Mouse (Mus musculus) cortical plate, adult 2 months (tissue): ENCODE results near the gene Kcne3. TPM values are rescaled to one million over a fixed set of nuclear protein-coding genes. Genes with fewer than 3 reads are reported as not detected.

Experiments used
- H3K27ac ChIP-seq: fragments of 200-500 bp; 2 replicates; pipeline ENCODE4 v1.5.1; 2012; ENCODE audit warnings: low read length, control low read depth, inconsistent platforms; ENCODE audit not compliant: insufficient read depth
- H3K4me1 ChIP-seq: fragments of 200-500 bp; 2 replicates; pipeline ENCODE4 v1.6.1; 2011; ENCODE audit warnings: low read length; ENCODE audit not compliant: control insufficient read depth, insufficient read depth
- H3K4me3 ChIP-seq: fragments of 200-500 bp; 2 replicates; pipeline ENCODE4 v1.5.1; 2011; ENCODE audit warnings: mild to moderate bottlenecking, low read length, control low read depth; ENCODE audit not compliant: insufficient read depth
- CTCF ChIP-seq: fragments of 200-500 bp; IDR thresholded peaks from 2 replicates; pipeline ENCODE4 v1.5.1; 2011; ENCODE audit warnings: mild to moderate bottlenecking, control low read depth, low read length; ENCODE audit not compliant: insufficient read depth; ENCODE audit errors: extremely low read depth
- POLR2A ChIP-seq: fragments of 200-500 bp; IDR thresholded peaks from 2 replicates; pipeline ENCODE4 v1.6.1; 2011; ENCODE audit warnings: mild to moderate bottlenecking, low read length, control low read depth; ENCODE audit not compliant: insufficient read depth; ENCODE audit errors: extremely low read depth
- polyA plus RNA-seq: library from polyadenylated mRNA; depleted of rRNA; stranded (reverse); fragments of >200 nt; gene quantifications from 2 replicates; pipeline ENCODE4 v1.2.3, GENCODE M21; 2012

Gene Kcne3
- polyA plus RNA-seq, 1 experiment, result 0.44 TPM

DNA sequence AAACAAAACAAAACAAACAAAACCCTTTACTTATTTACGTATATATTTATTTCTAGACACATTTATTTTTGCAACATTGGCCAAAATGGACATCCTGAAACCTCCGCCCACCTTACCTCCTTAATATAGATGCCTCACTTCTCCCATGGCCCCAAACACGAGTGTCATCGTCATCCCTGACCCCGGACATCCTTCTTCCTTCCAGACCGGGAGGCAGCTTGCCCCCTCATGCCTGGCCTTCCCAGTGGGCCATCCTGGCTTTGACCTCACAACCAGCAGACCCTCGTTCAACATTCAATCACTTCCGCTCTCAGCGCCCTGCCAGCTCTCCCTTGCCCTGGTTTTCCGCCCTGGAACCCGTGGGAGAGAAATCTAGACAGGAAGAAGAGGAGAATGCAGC lies 25.7 kb upstream of the Kcne3 start:
- Histone ChIP-seq H3K4me3 (no peak overlapping the region), H3K27ac (no peak overlapping the region)
- TF ChIP-seq POLR2A, result no peak
- TF ChIP-seq CTCF, result no peak

DNA sequence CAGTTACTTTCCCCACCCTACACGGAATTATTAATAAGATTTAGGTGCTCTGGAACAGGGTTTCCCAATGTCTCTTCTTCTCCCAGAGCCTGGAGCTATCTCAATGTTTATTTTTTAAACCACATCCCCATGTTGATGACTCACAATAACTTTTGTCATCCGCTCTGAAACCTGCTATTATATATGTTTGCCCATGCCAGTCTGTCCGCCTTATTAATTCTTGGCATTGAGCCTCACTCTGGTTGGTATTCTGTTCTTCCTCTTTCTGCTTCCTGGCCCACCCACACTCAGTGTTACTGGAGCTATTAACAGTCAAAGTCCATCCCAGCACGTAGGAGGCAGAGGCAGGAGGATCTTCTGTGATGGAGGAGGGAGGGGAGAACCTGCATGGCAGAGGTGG lies 18.6 kb upstream of the Kcne3 start:
- Histone ChIP-seq H3K4me1 (peaks cover 3% of the 10 kb centered on the region; the same call in 1 of the 2 replicates), H3K4me3 (no peak overlapping the region), H3K27ac (no peak overlapping the region)
- TF ChIP-seq CTCF (no peak), POLR2A (no peak)

More for the DNA sequence above, 25.7 kb upstream of the Kcne3 start:
- H3K4me1 ChIP-seq, result no peaks in the 10 kb centered on the region

DNA sequence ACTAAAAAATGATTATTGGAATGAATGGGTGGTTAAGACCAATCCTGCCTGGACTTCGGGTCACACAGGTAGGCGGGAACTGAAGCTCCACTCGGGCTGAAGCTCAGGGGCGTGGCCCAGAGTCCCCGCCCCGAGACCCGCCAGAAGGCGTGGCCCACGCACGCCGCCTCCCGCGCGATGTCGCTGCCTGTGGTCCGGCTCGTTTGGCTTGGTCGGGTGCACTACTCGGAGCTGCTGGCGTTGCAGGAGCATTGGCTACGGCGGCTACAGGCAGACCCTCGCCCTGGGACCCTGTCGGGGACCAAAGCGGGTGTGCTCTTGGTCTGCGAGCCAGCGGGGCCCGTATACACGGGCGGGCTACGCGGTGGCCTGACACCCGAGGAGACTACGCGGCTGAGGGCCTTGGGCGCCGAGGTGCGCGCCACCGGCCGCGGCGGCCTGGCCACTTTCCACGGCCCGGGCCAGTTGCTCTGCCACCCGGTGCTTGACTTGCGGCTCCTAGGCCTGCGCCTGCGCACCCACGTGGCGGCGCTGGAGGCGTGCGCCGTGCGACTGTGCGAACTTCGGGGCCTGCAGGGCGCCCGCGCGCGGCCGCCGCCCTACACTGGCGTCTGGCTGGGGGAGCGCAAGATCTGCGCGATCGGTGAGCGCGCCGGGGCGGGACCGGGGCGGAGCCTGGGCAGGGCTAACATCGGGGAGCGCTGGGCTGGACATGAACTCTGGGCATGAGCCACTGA lies 17.0 kb upstream of the Kcne3 start, which contains the start of gene Lipt2:
Gene Lipt2, plus strand, starts transcription at position 173 of the 737 bp plus-strand sequence.
- TF ChIP-seq POLR2A, result peak; percentile 75; the same call in 1 of the 2 replicates
- no peak for TF ChIP-seq CTCF
- Histone ChIP-seq H3K4me1 (peaks cover 3% of the 10 kb centered on the region; the same call in 1 of the 2 replicates), H3K27ac (peak within 1 kb of the TSS; percentile 86), H3K4me3 (peak within 1 kb of the TSS; percentile 49)

DNA sequence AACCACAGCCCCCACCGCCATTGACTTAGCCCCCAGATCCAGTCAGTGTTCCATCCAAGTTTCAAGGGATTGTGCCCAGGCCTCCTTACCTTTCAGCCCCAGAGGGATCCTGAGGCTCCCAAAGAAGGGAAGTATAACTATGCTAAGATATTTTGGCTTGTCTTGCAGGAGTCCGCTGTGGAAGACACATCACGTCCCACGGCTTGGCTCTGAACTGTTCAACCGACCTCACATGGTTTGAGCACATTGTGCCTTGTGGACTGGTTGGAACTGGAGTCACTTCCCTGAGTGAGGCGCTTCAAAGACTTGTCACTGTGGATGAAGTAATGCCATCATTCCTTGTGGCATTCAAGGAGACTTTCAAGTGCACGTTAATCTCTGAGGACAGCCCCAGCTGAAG lies 16.3 kb upstream of the Kcne3 start:
- no peak for TF ChIP-seq POLR2A
- no peak for TF ChIP-seq CTCF
- Histone ChIP-seq H3K4me1 (peaks cover 3% of the 10 kb centered on the region; the same call in 1 of the 2 replicates), H3K4me3 (peak overlapping the region; percentile 49), H3K27ac (no peak overlapping the region)

DNA sequence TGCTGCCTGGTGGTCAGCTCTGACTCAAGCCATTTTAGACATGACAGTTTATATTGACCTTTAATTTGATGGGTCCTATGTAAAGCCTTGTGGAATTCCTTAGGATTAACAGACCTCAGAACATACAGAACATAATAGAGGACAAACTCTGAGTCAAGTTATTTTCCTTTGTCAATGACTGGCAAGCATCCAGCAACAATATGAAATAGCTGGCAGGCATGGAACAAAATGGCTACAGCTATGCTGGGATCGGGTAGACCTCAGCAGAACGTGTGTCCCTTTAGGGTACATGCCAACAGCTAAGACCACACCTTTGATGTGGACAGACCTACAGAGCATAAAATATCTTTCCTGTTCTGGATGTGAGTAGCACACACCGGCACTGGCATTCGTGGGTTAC lies 12.8 kb upstream of the Kcne3 start:
- Histone ChIP-seq H3K4me1 (peaks cover 3% of the 10 kb centered on the region; the same call in 1 of the 2 replicates), H3K4me3 (no peak overlapping the region), H3K27ac (no peak overlapping the region)
- TF ChIP-seq CTCF (no peak), POLR2A (no peak)

DNA sequence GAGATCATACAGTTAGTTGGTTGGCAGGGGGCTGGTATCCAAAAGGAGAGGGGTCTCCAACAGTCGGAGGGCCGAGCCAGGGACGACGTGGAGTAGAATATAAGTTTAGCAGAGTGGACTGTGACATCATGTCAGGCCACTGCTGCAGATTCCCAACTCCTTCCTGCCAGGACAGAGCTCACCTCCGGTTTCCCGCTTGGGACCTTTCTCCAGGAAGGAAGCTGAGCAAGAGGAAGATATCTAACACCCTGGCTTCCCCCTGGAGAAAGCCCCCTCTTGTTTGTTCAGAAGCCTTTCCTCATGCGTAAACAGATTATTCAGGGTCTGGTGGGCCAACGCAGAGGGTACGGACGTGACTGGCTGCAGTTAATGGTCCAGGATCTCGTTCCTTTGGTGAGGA lies 7.6 kb upstream of the Kcne3 start:
- no peaks in the 10 kb centered on the region for H3K4me1 ChIP-seq
- H3K27ac ChIP-seq, result no peak overlapping the region
- TF ChIP-seq CTCF (no peak), POLR2A (no peak)
- H3K4me3 ChIP-seq, result no peak overlapping the region

DNA sequence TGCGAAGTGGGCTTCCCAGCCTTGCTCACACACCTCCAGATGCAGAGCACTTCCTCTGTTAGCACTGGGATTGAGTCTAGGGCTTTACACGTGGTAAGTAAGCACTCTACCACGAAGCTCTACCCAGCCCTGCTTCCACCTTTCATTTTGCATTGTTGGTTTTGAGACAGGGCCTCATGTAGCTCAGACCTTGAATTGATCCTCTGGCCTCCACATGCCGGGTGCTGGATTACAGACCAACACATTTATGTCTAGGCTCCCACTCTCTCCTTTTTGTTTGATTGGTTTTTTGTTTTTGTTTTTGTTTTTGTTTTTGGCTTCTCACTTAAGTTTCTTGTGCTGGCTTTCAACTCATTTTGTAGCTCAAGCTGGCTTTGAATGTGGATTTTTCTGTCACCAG lies 5.5 kb upstream of the Kcne3 start:
- H3K4me1 ChIP-seq, result no peaks in the 10 kb centered on the region
- H3K27ac ChIP-seq, result no peak overlapping the region
- TF ChIP-seq CTCF (no peak), POLR2A (no peak)
- H3K4me3 ChIP-seq, result no peak overlapping the region

DNA sequence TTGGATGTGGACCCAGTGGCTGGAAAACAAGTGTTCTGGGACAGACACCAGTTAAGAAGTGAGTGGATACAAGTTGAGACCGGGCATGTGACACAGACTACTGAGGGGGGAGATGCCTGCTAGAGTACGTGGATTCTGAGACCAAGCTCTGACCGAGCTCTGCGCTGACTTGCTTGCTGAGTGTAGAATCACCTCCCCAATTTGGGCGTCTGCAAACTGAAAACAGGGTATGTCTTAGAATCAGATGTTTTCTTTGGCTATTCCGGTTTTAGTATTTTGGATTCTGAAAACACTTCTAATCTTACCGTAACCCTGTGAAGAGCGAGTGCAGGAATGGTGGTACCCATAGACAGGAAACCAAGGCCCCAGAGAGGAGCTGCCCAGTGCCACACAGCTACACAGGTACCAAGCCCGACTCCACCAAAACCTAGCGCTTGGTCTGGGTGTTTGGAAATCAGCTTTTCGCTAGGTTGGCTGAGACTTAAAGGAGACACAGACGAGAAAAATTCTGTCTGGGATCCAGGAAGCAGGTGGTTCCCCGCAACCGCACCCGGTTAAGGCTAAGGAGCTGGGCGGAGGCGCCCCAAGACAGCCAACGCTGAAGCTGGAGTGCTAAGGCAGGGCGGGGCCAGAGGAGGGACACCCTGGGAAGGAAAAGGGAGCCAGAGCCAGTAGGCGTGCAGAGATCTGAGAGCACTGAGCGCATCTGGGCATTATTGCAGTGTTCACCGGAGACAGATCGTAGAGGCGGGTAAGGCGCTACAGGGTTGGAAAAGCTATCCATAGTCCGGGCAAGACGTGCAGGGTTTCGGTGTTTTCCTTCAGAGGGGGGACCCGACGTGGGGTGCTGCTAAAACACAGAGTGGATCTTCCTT lies 2.0 kb downstream of the Kcne3 start:
- Histone ChIP-seq H3K4me3 (peak overlapping the region; percentile 20), H3K4me1 (no peaks in the 10 kb centered on the region), H3K27ac (no peak overlapping the region)
- TF ChIP-seq CTCF, result no peak
- TF ChIP-seq POLR2A, result no peak

DNA sequence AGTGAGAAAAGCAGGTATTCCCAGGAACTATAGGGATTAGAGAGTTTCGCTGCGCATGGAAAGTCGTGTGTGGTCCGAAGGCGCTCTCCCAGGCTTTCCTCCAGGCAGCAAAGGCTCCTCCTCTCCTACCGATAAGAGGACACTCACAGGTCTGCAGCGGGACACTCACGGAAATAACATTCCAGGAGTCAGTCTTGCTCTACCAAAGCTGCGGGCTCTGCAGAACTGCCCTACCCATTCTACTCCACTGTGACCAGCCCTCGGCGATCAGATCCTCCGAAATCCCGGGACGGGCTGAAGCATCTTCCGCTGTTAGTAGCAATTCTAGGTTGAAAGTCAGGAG lies 2.6 kb downstream of the Kcne3 start:
- no peak overlapping the region for H3K27ac ChIP-seq
- no peaks in the 10 kb centered on the region for H3K4me1 ChIP-seq
- TF ChIP-seq POLR2A (no peak), CTCF (no peak)
- peak overlapping the region; percentile 20 for H3K4me3 ChIP-seq
